Mouse (Mus musculus): ENCODE data around the gene E2f6.

- no peak for TF ChIP-seq CTCF (IDR thresholded peaks at IDR 0.05; ENCODE audit: low read depth)
- no peak for TF ChIP-seq EP300 (IDR thresholded peaks at IDR 0.05; ENCODE audit: low read depth)
Observed at GRCm38 (mm10) chr12:16848501-16848900, 37.7 kb downstream of the E2f6 start.

Data from heart, postnatal 0 days (tissue).